In the genomic region with DNA sequence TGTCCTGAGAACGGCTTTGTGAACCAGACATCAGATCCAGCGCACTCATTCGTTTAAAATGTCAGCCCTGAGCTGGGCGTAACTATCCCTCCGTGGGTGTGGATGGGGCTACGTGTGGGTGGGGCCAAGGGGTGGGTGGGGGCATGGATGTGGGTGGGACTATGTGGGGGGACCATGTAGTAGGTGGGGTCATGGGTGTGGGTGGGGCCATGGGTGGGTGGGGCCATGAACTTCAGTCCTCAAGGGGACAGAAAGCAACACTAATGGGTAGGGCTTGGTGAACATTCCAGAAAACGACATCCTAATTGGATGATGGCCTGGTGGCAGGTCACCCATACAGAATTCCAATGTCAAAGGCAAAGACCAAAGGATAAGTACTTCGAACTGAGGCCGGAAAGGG, we compare ENCODE assay signal across 30 mouse cellular contexts. TPM values are rescaled to one million over a fixed set of nuclear protein-coding genes. Genes with fewer than 3 reads are reported as not detected.
DNase-seq lines count a peak whose midpoint lies in the region; ATAC-seq and TF ChIP-seq lines count a peak whose summit lies in the region.
"Had no signal": no experiment of that assay in that cellular context is flagged by ENCODE, and none has a peak within 500 bp of the region (broad histone marks: within the 10 kb centered on the region; RNA-seq: fewer than 3 reads in every experiment).

No protein-coding gene starts in this region.

- TF ChIP-seq RAD21 in MEL (IDR thresholded peaks at IDR 0.05; ENCODE audit: low read depth, low read length): no peak

- H3K36me3 ChIP-seq in hindbrain, embryonic 10.5 days: no peaks in the 10 kb centered on the region
- no peaks in the 10 kb centered on the region for H3K36me3 ChIP-seq in hindbrain, embryonic 11.5 days (ENCODE audit: control insufficient read depth, insufficient read depth, low read length)
- no peaks in the 10 kb centered on the region for H3K36me3 ChIP-seq in liver, embryonic 13.5 days
- H3K36me3 ChIP-seq in MEL (ENCODE audit: control insufficient read depth in 1 of 2, insufficient read depth in 2 of 2, low read length in 2 of 2): no peaks in the 10 kb centered on the region
- H3K36me3 ChIP-seq: forebrain, embryonic 15.5 days; heart, embryonic 13.5 days had no signal

- no peak overlapping the region for H3K4me2 ChIP-seq in hindbrain, embryonic 11.5 days (replicated peaks; ENCODE audit: low read depth, low read length)
- no peak overlapping the region for H3K4me2 ChIP-seq in liver, embryonic 13.5 days
- H3K4me2 ChIP-seq: forebrain, embryonic 15.5 days; heart, embryonic 13.5 days; hindbrain, embryonic 14.5 days had no signal

- H3K27me3 ChIP-seq in hindbrain, embryonic 10.5 days (ENCODE audit: insufficient read depth, poor library complexity, severe bottlenecking): peaks cover 36% of the 10 kb centered on the region
- H3K27me3 ChIP-seq in hindbrain, embryonic 11.5 days (ENCODE audit: control insufficient read depth, insufficient read depth, low read length): no peaks in the 10 kb centered on the region
- H3K27me3 ChIP-seq in liver, embryonic 13.5 days: no peaks in the 10 kb centered on the region
- no peaks in the 10 kb centered on the region for H3K27me3 ChIP-seq in MEL (ENCODE audit: control insufficient read depth in 1 of 2, insufficient read depth in 2 of 2, low read length in 2 of 2)
- H3K27me3 ChIP-seq: forebrain, embryonic 15.5 days; Patski had no signal

- H3K4me3 ChIP-seq in hindbrain, embryonic 10.5 days: no peak overlapping the region
- H3K4me3 ChIP-seq in hindbrain, embryonic 11.5 days (ENCODE audit: low read depth, low read length): no peak overlapping the region
- H3K4me3 ChIP-seq in liver, embryonic 13.5 days (replicated peaks): no peak overlapping the region
- no peak overlapping the region for H3K4me3 ChIP-seq in MEL (ENCODE audit: control insufficient read depth in 1 of 2, insufficient read depth in 1 of 2, low read depth in 2 of 2, low read length in 2 of 2)
- H3K4me3 ChIP-seq: forebrain, embryonic 15.5 days; heart, embryonic 13.5 days had no signal

- ATAC-seq in hindbrain, embryonic 11.5 days (ENCODE audit: low FRiP score): no peak
- ATAC-seq in liver, embryonic 13.5 days (ENCODE audit: low read depth): 0 out of 2 replicates have a peak, but pooled peaks have one; percentile 23
- ATAC-seq: activated CD4-positive, CD25-positive, alpha-beta regulatory T cell, adult 4 months; CD4-positive, CD25-positive, alpha-beta regulatory T cell, adult 4 months; forebrain, embryonic 15.5 days; inflammation-experienced regulatory T-cells, adult 6 months; Patski had no signal

- TF ChIP-seq CTCF in MEL (IDR thresholded peaks at IDR 0.05 in 2 of 3, conservative IDR thresholded peaks at IDR 0.05 in 1 of 3; ENCODE audit: control insufficient read depth in 1 of 3, insufficient read depth in 1 of 3, low read depth in 2 of 3, low read length in 3 of 3, poor library complexity in 1 of 3, severe bottlenecking in 1 of 3): no peak

- H3K27ac ChIP-seq in hindbrain, embryonic 10.5 days: peak overlapping the region; percentile 83; the same call in 1 of the 2 replicates
- no peak overlapping the region for H3K27ac ChIP-seq in hindbrain, embryonic 11.5 days (ENCODE audit: low read depth, low read length)
- H3K27ac ChIP-seq in liver, embryonic 13.5 days: no peak overlapping the region
- no peak overlapping the region for H3K27ac ChIP-seq in MEL (ENCODE audit: control insufficient read depth, low read depth, low read length)
- H3K27ac ChIP-seq: heart, embryonic 13.5 days; hindbrain, embryonic 14.5 days; hindbrain, postnatal 0 days had no signal

- no peaks in the 10 kb centered on the region for H3K79me2 ChIP-seq in MEL (ENCODE audit: control insufficient read depth, insufficient read depth, low read length, poor library complexity)

- no peak for DNase-seq in hindbrain, embryonic 10.5 days (ENCODE audit: low spot score)
- DNase-seq in hindbrain, embryonic 11.5 days (ENCODE audit: low spot score): no peak
- DNase-seq in liver, embryonic 13.5 days: no peak
- DNase-seq in liver: no peak
- DNase-seq in MEL (ENCODE audit: low read depth, low spot score): peak; percentile 45
- DNase-seq in ZHBTc4 (ENCODE audit: low read depth, low spot score): peak; percentile 88
- DNase-seq in layer of hippocampus, postnatal 25 days (ENCODE audit: extremely low spot score in 1 of 2, low spot score in 1 of 2): no peak
- no peak for DNase-seq in layer of hippocampus, adult 18-20 months (ENCODE audit: low spot score in 2 of 2)
- DNase-seq: adrenal gland, adult 8-10 months; adrenal gland, postnatal 25 days; cerebellum, adult 11-12 months; cerebellum, adult 8-10 months; cerebellum, postnatal 10 days; cerebellum, postnatal 36 days; gastrocnemius, postnatal 25 days; heart, adult 18-20 months had no signal

- no peak for TF ChIP-seq EP300 in MEL (IDR thresholded peaks at IDR 0.05; ENCODE audit: low read depth in 1 of 2, low read length in 2 of 2)

- no peaks in the 10 kb centered on the region for H3K9me3 ChIP-seq in hindbrain, embryonic 10.5 days
- no peaks in the 10 kb centered on the region for H3K9me3 ChIP-seq in hindbrain, embryonic 11.5 days (ENCODE audit: control insufficient read depth, low read length)
- H3K9me3 ChIP-seq in liver, embryonic 13.5 days (replicated peaks): no peaks in the 10 kb centered on the region
- H3K9me3 ChIP-seq in MEL (replicated peaks; ENCODE audit: insufficient read depth, low read length): no peaks in the 10 kb centered on the region
- H3K9me3 ChIP-seq: forebrain, embryonic 15.5 days; heart, embryonic 13.5 days had no signal

- WGBS in hindbrain, embryonic 10.5 days: 73% methylated on average over 9 of the region's 9 CpGs
- 63% methylated on average over 9 of the region's 9 CpGs for WGBS in hindbrain, embryonic 11.5 days
- 53% methylated on average over 9 of the region's 9 CpGs for WGBS in liver, embryonic 13.5 days (ENCODE audit: insufficient replicate concordance)

- H3K9ac ChIP-seq in hindbrain, embryonic 11.5 days (ENCODE audit: low read depth, low read length): no peak overlapping the region
- no peak overlapping the region for H3K9ac ChIP-seq in liver, embryonic 13.5 days
- no peak overlapping the region for H3K9ac ChIP-seq in MEL (ENCODE audit: control insufficient read depth, low read depth, low read length, poor library complexity, severe bottlenecking)
- H3K9ac ChIP-seq: forebrain, embryonic 15.5 days; heart, embryonic 13.5 days; hindbrain, embryonic 14.5 days had no signal

- no peak for TF ChIP-seq POLR2A in MEL (IDR thresholded peaks at IDR 0.05; ENCODE audit: control insufficient read depth in 1 of 2, insufficient read depth in 1 of 2, low read depth in 1 of 2, low read length in 2 of 2, poor library complexity in 1 of 2)

- H3K4me1 ChIP-seq in hindbrain, embryonic 10.5 days (replicated peaks): peaks cover 64% of the 10 kb centered on the region
- H3K4me1 ChIP-seq in hindbrain, embryonic 11.5 days (replicated peaks; ENCODE audit: control insufficient read depth, insufficient read depth, low read length): peaks cover 25% of the 10 kb centered on the region
- H3K4me1 ChIP-seq in liver, embryonic 13.5 days (replicated peaks): no peaks in the 10 kb centered on the region
- H3K4me1 ChIP-seq in MEL (ENCODE audit: control insufficient read depth in 1 of 2, insufficient read depth in 2 of 2, low read length in 2 of 2): no peaks in the 10 kb centered on the region

TF ChIP-seq in MEL, 35 proteins besides CTCF, POLR2A, EP300 and RAD21 (continues in another document):
- TF ChIP-seq GABPA (IDR thresholded peaks at IDR 0.05; ENCODE audit: low read depth, low read length) (no peak), UBTF (IDR thresholded peaks at IDR 0.05; ENCODE audit: borderline replicate concordance, insufficient read depth, low read depth, low read length) (no peak), SIN3A (IDR thresholded peaks at IDR 0.05; ENCODE audit: low read length) (no peak), ZNF384 (IDR thresholded peaks at IDR 0.05; ENCODE audit: low read depth, low read length) (no peak), ZC3H11A (IDR thresholded peaks at IDR 0.05; ENCODE audit: low read depth, low read length) (no peak), TBP (IDR thresholded peaks at IDR 0.05; ENCODE audit: low read depth, low read length) (no peak), KAT2A (conservative IDR thresholded peaks at IDR 0.05; ENCODE audit: low read depth, low read length) (no peak), MAX (IDR thresholded peaks at IDR 0.05; ENCODE audit: low read length) (no peak), HCFC1 (IDR thresholded peaks at IDR 0.05; ENCODE audit: low read depth, low read length) (no peak)

RNA-seq across cellular contexts. Expression of a gene that starts 27.4 kb away (rescaled TPM):
- 2.9 and 7.2 TPM in 2 replicates for polyA plus RNA-seq in hindbrain, embryonic 10.5 days (2016; fragmentation: Nextera tagmentation; extraction: Ambion mirVana)
- 6.0 and 7.0 TPM in 2 replicates for polyA plus RNA-seq in hindbrain, embryonic 11.5 days (2014; fragmentation: Nextera tagmentation; extraction: Ambion mirVana)
- 0.07 and 0.10 TPM in 2 replicates for polyA plus RNA-seq in liver, embryonic 13.5 days (2015; fragmentation: Nextera tagmentation; extraction: Ambion mirVana)
- 0.08 TPM in 1 of 2 replicates, not detected in the other for total RNA-seq in MEL (2012; rRNA removed)
- under 1 TPM in 1 of 2 experiments, not detected in 1; 0.10 TPM for polyA plus RNA-seq in MEL (2012; ENCODE audit: insufficient read depth in 1 of 2, insufficient read length in 2 of 2, low read depth in 1 of 2, low replicate concordance in 2 of 2, missing spikeins in 1 of 2)
- total RNA-seq in layer of hippocampus, postnatal 25 days (2021): 100 to 1,000 TPM; 113 to 133 TPM
- 100 to 1,000 TPM; 126 to 134 TPM for total RNA-seq in layer of hippocampus, adult 18-20 months (2021)
- total RNA-seq: gastrocnemius, adult 8-10 months; heart, postnatal 25 days; hematopoietic stem cell, adult 5-6 weeks had no signal
- polyA plus RNA-seq: activated CD4-positive, CD25-positive, alpha-beta regulatory T cell, adult 4 months; CD4-positive, CD25-positive, alpha-beta regulatory T cell, adult 4 months; inflammation-experienced regulatory T-cells, adult 6 months had no signal

RNA-seq across cellular contexts. Expression of a gene that starts 44.6 kb away (rescaled TPM):
- polyA plus RNA-seq in hindbrain, embryonic 10.5 days (2016; fragmentation: Nextera tagmentation; extraction: Ambion mirVana): 1.5 and 1.8 TPM in 2 replicates
- polyA plus RNA-seq in hindbrain, embryonic 11.5 days (2014; fragmentation: Nextera tagmentation; extraction: Ambion mirVana): 1.2 and 1.4 TPM in 2 replicates
- 1.4 and 2.1 TPM in 2 replicates for polyA plus RNA-seq in liver, embryonic 13.5 days (2015; fragmentation: Nextera tagmentation; extraction: Ambion mirVana)
- 23.2 and 26.1 TPM in 2 replicates for total RNA-seq in MEL (2012; rRNA removed)
- 100 to 1,000 TPM in 1 of 2 experiments, 10 to 100 TPM in 1; 55.7 to 122 TPM for polyA plus RNA-seq in MEL (2012; ENCODE audit: insufficient read depth in 1 of 2, insufficient read length in 2 of 2, low read depth in 1 of 2, low replicate concordance in 2 of 2, missing spikeins in 1 of 2)
- 100 to 1,000 TPM; 116 to 146 TPM for total RNA-seq in layer of hippocampus, postnatal 25 days (2021)
- 100 to 1,000 TPM; 105 to 111 TPM for total RNA-seq in layer of hippocampus, adult 18-20 months (2021)

RNA-seq across cellular contexts. Expression of a gene that starts 54.7 kb away (rescaled TPM):
- polyA plus RNA-seq in hindbrain, embryonic 10.5 days (2016; fragmentation: Nextera tagmentation; extraction: Ambion mirVana): not detected in 2 replicates
- not detected in 2 replicates for polyA plus RNA-seq in hindbrain, embryonic 11.5 days (2014; fragmentation: Nextera tagmentation; extraction: Ambion mirVana)
- polyA plus RNA-seq in liver, embryonic 13.5 days (2015; fragmentation: Nextera tagmentation; extraction: Ambion mirVana): 0.08 TPM in 1 of 2 replicates, not detected in the other
- not detected in 2 replicates for total RNA-seq in MEL (2012; rRNA removed)
- not detected for polyA plus RNA-seq in MEL (2012; ENCODE audit: insufficient read depth in 1 of 2, insufficient read length in 2 of 2, low read depth in 1 of 2, low replicate concordance in 2 of 2, missing spikeins in 1 of 2)
- total RNA-seq in layer of hippocampus, postnatal 25 days (2021): under 1 TPM; 0.32 to 0.56 TPM
- under 1 TPM in 1 of 2 experiments, not detected in 1; 0.15 TPM for total RNA-seq in layer of hippocampus, adult 18-20 months (2021)
- total RNA-seq: ES-E14; hematopoietic stem cell, adult 5-6 weeks; hindbrain, postnatal 0 days had no signal
- polyA plus RNA-seq: activated CD4-positive, CD25-positive, alpha-beta regulatory T cell, adult 4 months; CD4-positive, CD25-positive, alpha-beta regulatory T cell, adult 4 months; embryonic facial prominence, embryonic 11.5 days; forebrain, embryonic 11.5 days; inflammation-experienced regulatory T-cells, adult 6 months had no signal

Comparison
In these comparisons a context has a peak if more than half of its experiments do, and no peak if none do; other contexts are left out.
1. DNase-seq: peak in MEL (single experiment) and ZHBTc4 (single experiment); none in hindbrain, embryonic 10.5 days (single experiment), hindbrain, embryonic 11.5 days (single experiment), liver, embryonic 13.5 days (single experiment), liver (single experiment), layer of hippocampus, postnatal 25 days (0 of 2) and layer of hippocampus, adult 18-20 months (0 of 2).
2. RNA of a gene that starts 44.6 kb away (polyA plus RNA-seq): 55.7 to 122 TPM in MEL; 1.4 to 2.1 TPM in liver, embryonic 13.5 days, 1.5 to 1.8 TPM in hindbrain, embryonic 10.5 days and 1.2 to 1.4 TPM in hindbrain, embryonic 11.5 days; every median in the first group is over 10 times any median in the second.